Mouse (Mus musculus) kidney, embryonic 16.5 days (tissue): ENCODE measurements at regions not wholly inside any gene's neighbourhood (a gene's known extent, or its start where the extent isn't known, plus 50 kb on each side); places are given as distances from the start of the nearest gene placed in this dataset.

Experiments used
- ATAC-seq: fragments of 200-750 bp; cut with Nextera tagmentation; 2 replicates; pipeline ENCODE4 v1.8.0; 2017; ENCODE audit warnings: moderate TSS enrichment; ENCODE audit not compliant: low FRiP score, low TSS enrichment
- H3K27ac ChIP-seq: fragments of 300-500 bp; sonication (generic); 2 replicates; pipeline ENCODE4 v1.5.1; 2014; ENCODE audit warnings: low read length
- H3K27me3 ChIP-seq: fragments of 300-500 bp; sonication (generic); 2 replicates; pipeline ENCODE4 v1.6.1; 2014; ENCODE audit warnings: low read length, control low read depth, mixed read lengths; ENCODE audit not compliant: insufficient read depth
- H3K36me3 ChIP-seq: fragments of 300-500 bp; sonication (generic); 2 replicates; pipeline ENCODE4 v1.6.1; 2014; ENCODE audit warnings: low read length, control low read depth, mixed read lengths; ENCODE audit not compliant: insufficient read depth
- H3K4me1 ChIP-seq: fragments of 300-500 bp; sonication (generic); 2 replicates; pipeline ENCODE4 v1.6.1; 2014; ENCODE audit warnings: low read length, control low read depth, mixed read lengths; ENCODE audit not compliant: insufficient read depth
- H3K4me2 ChIP-seq: fragments of 300-500 bp; sonication (generic); replicated peaks from 2 replicates; pipeline ENCODE4 v1.6.1; 2014; ENCODE audit warnings: low read depth, low read length
- H3K4me3 ChIP-seq: fragments of 300-500 bp; sonication (generic); 2 replicates; pipeline ENCODE4 v1.5.1; 2014; ENCODE audit warnings: mild to moderate bottlenecking, low read length
- H3K9ac ChIP-seq: fragments of 300-500 bp; sonication (generic); replicated peaks from 2 replicates; pipeline ENCODE4 v1.6.1; 2014; ENCODE audit warnings: low read length
- H3K9me3 ChIP-seq: fragments of 300-500 bp; sonication (generic); 2 replicates; pipeline ENCODE4 v1.6.1; 2016; ENCODE audit warnings: low read length, control low read depth
- WGBS: fragments of 180-500 bp; shearing (Covaris S2); extraction: QIAGEN DNeasy Blood & Tissue Kit; methylation state at CpG from one replicate; pipeline ENCODE4 v1.1.7; 2014; 5-methylcytosine and 5-hydroxymethylcytosine counted together

- H3K4me2 ChIP-seq: no peak overlapping the region
- ATAC-seq: no peak
- no peaks in the 10 kb centered on the region for H3K36me3 ChIP-seq
- no peak overlapping the region for H3K9ac ChIP-seq
- H3K27ac ChIP-seq: no peak overlapping the region
- no peaks in the 10 kb centered on the region for H3K27me3 ChIP-seq
- no peaks in the 10 kb centered on the region for H3K9me3 ChIP-seq
- no peaks in the 10 kb centered on the region for H3K4me1 ChIP-seq
- H3K4me3 ChIP-seq: no peak overlapping the region
- 96% methylated on average over 5 of the region's 5 CpGs for WGBS
Measured at GRCm38 (mm10) chr16:42647762-42648161, 227.9 kb upstream of the Zbtb20 start.

GRCm38 (mm10) chr16:42635766-42636165 is 239.9 kb upstream of the Zbtb20 start:
- H3K9ac ChIP-seq: no peak overlapping the region
- H3K27ac ChIP-seq: no peak overlapping the region
- H3K9me3 ChIP-seq: no peaks in the 10 kb centered on the region
- 65% methylated on average over 3 of the region's 3 CpGs for WGBS
- no peaks in the 10 kb centered on the region for H3K27me3 ChIP-seq
- no peak for ATAC-seq
- no peaks in the 10 kb centered on the region for H3K4me1 ChIP-seq
- no peak overlapping the region for H3K4me2 ChIP-seq
- no peaks in the 10 kb centered on the region for H3K36me3 ChIP-seq
- H3K4me3 ChIP-seq: no peak overlapping the region

- no peaks in the 10 kb centered on the region for H3K36me3 ChIP-seq
- no peak overlapping the region for H3K4me3 ChIP-seq
- H3K27me3 ChIP-seq: no peaks in the 10 kb centered on the region
- H3K9me3 ChIP-seq: no peaks in the 10 kb centered on the region
- H3K9ac ChIP-seq: no peak overlapping the region
- no peak overlapping the region for H3K4me2 ChIP-seq
- 91% methylated on average over 3 of the region's 3 CpGs for WGBS
- H3K4me1 ChIP-seq: no peaks in the 10 kb centered on the region
- no peak overlapping the region for H3K27ac ChIP-seq
- ATAC-seq: no peak
Measured at GRCm38 (mm10) chr16:42627675-42628074, 248.0 kb upstream of the Zbtb20 start.

- Histone ChIP-seq H3K4me2 (no peak overlapping the region), H3K27ac (no peak overlapping the region), H3K36me3 (no peaks in the 10 kb centered on the region), H3K4me1 (no peaks in the 10 kb centered on the region), H3K4me3 (no peak overlapping the region), H3K27me3 (no peaks in the 10 kb centered on the region), H3K9ac (no peak overlapping the region), H3K9me3 (no peaks in the 10 kb centered on the region)
- ATAC-seq: no peak
- WGBS: 62% methylated on average over 3 of the region's 3 CpGs
Measured at GRCm38 (mm10) chr16:42615920-42616319, 259.8 kb upstream of the Zbtb20 start.

- Histone ChIP-seq H3K36me3 (no peaks in the 10 kb centered on the region), H3K27me3 (no peaks in the 10 kb centered on the region), H3K9me3 (no peaks in the 10 kb centered on the region), H3K9ac (no peak overlapping the region), H3K4me3 (no peak overlapping the region), H3K4me1 (no peaks in the 10 kb centered on the region), H3K4me2 (no peak overlapping the region), H3K27ac (no peak overlapping the region)
- no peak for ATAC-seq
- 86% methylated on average over 2 of the region's 2 CpGs for WGBS
Measured at GRCm38 (mm10) chr16:42612011-42612410, 263.7 kb upstream of the Zbtb20 start.

- Histone ChIP-seq H3K27ac (no peak overlapping the region), H3K4me1 (no peaks in the 10 kb centered on the region), H3K4me3 (no peak overlapping the region), H3K9ac (no peak overlapping the region), H3K36me3 (no peaks in the 10 kb centered on the region), H3K4me2 (no peak overlapping the region), H3K9me3 (peaks cover under 1% of the 10 kb centered on the region; the same call in 1 of the 2 replicates), H3K27me3 (no peaks in the 10 kb centered on the region)
- ATAC-seq: no peak
- 53% methylated on average over 5 of the region's 5 CpGs for WGBS
Measured at GRCm38 (mm10) chr16:42608336-42608735, 267.3 kb upstream of the Zbtb20 start.

GRCm38 (mm10) chr16:42592321-42592720 is 251.9 kb upstream of the Gap43 start:
- WGBS: 73% methylated on average over 3 of the region's 3 CpGs
- H3K9ac ChIP-seq: no peak overlapping the region
- H3K4me1 ChIP-seq: no peaks in the 10 kb centered on the region
- H3K9me3 ChIP-seq: no peaks in the 10 kb centered on the region
- no peak overlapping the region for H3K27ac ChIP-seq
- H3K4me3 ChIP-seq: no peak overlapping the region
- H3K27me3 ChIP-seq: no peaks in the 10 kb centered on the region
- no peak for ATAC-seq
- no peaks in the 10 kb centered on the region for H3K36me3 ChIP-seq
- H3K4me2 ChIP-seq: no peak overlapping the region

GRCm38 (mm10) chr16:42591530-42591929 is 251.1 kb upstream of the Gap43 start:
- Histone ChIP-seq H3K36me3 (no peaks in the 10 kb centered on the region), H3K27me3 (no peaks in the 10 kb centered on the region), H3K4me2 (no peak overlapping the region), H3K9me3 (no peaks in the 10 kb centered on the region), H3K4me1 (no peaks in the 10 kb centered on the region), H3K4me3 (no peak overlapping the region), H3K9ac (no peak overlapping the region), H3K27ac (no peak overlapping the region)
- no peak for ATAC-seq
- WGBS: 82% methylated on average over 5 of the region's 5 CpGs

GRCm38 (mm10) chr16:42586196-42586595 is 245.7 kb upstream of the Gap43 start:
- Histone ChIP-seq H3K4me1 (no peaks in the 10 kb centered on the region), H3K4me3 (no peak overlapping the region), H3K4me2 (no peak overlapping the region), H3K9ac (no peak overlapping the region), H3K9me3 (no peaks in the 10 kb centered on the region), H3K27ac (no peak overlapping the region), H3K36me3 (no peaks in the 10 kb centered on the region), H3K27me3 (no peaks in the 10 kb centered on the region)
- no peak for ATAC-seq

GRCm38 (mm10) chr16:42575517-42575946 is 235.1 kb upstream of the Gap43 start:
- no peak overlapping the region for H3K4me3 ChIP-seq
- peaks cover 5% of the 10 kb centered on the region; the same call in 1 of the 2 replicates for H3K4me1 ChIP-seq
- H3K36me3 ChIP-seq: no peaks in the 10 kb centered on the region
- H3K27ac ChIP-seq: no peak overlapping the region
- 0 out of 2 replicates have a peak overlapping the region, but pooled peaks have one; percentile 31 for H3K4me2 ChIP-seq
- H3K9me3 ChIP-seq: no peaks in the 10 kb centered on the region
- H3K9ac ChIP-seq: no peak overlapping the region
- peak; percentile 63; the same call in 1 of the 2 replicates for ATAC-seq
- H3K27me3 ChIP-seq: no peaks in the 10 kb centered on the region
- WGBS: 8% methylated on average over 7 of the region's 7 CpGs
